Mouse (Mus musculus): ENCODE results near the gene Sppl2b.
A peak's percentile ranks its signal among the peaks of the same experiment; 100 is the strongest.

The Sppl2b gene

DNA sequence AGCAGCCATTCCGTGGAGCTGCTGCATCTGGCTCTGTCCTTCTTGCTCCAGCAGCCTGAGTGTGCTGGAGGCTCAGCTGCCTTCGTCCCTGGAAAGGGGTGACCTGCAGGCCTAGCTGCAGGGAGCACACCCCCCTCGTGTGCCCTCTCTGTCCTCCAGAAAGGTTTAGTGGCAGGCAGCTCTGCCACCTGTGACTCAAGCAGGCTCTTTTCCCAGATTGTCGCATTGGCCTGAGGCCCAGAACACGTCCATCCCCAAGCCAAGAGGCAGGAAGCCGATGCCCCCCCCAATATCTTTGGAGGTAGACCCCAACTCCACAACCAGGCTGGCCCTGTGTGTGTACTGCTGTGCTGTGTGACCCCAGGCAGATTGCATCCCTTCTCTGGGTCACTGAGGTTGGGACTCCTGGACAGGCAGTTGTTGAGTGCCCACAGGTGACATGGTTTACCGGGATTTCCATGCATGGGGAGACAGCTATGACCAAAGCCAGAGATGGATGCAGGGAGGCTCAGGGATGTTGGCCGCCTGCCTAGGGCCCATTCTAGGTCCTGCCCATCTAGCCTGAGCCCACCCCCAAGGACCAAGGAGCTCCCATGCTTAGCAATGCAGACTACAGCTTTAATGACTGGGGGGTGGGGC, 9.9 kb upstream of the Sppl2b start:
- no peak for DNase-seq (ENCODE audit: low spot score)

DNA sequence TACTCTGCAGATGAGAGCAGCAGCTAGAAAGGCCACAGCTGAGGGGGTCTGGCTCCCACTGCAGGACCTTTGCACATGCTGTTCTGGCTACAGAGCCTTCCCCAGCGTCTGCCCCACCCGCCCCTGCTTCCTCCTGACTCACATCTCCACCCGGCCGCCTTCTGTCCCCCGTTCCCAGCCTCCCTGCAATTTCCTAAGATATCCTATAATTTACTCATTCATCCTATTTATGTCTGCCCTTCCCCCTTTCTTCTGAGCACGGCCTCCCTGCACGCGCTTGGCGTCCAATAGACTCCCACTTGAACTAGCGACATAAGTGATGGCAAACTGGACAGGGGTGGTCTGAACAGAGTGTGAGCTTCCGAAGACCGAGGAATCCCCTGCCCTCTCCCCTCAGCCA, 9.3 kb upstream of the Sppl2b start:
- DNase-seq (ENCODE audit: low spot score), result no peak

DNA sequence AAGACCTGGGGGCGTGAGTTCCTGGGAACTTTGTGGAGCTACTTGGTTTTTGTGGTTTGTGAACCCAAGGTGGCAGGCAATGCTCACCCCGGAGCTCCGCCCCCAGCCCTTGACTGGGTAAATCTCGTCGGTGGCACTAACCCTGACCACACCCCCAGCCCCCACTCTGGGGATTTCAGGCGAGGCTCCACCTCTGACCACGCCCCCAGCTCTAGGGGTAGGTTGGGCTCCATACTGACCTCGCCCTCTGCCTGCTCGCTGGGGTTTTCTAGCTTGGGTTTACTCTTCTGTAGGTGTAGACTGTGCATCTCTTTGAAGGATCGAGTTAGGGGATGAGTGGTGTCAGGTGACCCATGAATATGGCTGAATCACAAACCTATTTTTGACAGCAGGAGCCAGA, 6.5 kb upstream of the Sppl2b start:
- peak; percentile 61 for DNase-seq (ENCODE audit: low spot score)

DNA sequence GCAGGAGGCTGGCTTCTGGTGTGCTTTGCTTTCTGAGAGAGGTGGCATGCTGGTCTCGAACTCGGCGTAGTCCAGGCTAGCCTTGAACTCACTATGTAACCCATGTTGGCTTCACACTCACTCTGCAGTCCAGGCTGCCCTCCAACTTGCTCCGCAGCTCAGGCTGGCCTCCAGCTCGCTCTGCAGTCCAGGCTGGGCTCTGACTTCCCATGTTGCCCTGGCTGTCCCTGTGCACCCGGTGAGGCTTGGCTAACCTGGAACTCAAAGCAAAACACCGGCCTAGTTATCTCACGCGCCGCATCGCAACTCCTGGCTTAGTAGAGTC, 636 bp downstream of the Sppl2b start:
- no peak for DNase-seq (ENCODE audit: low spot score)

DNA sequence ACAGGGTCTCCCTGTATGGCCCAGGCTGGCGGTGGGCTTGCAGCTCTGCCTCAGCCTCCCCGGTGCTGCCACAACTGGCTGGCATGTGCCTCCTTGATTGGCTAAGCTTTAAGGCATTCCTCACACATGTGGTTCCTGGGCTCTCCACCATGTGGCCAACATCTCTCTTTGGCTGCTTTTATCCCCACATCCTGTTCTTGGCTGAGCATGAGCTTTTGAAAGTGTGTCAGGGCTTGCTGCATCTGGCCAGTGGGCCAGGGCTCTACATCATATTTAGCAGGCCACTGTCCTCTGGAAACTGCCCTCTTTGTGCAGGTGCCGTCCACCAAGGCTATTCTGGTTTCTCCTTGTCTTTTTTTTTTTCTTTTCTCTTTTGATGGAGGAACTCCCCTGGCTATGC, 1.2 kb downstream of the Sppl2b start:
- DNase-seq (ENCODE audit: low spot score), result no peak

DNA sequence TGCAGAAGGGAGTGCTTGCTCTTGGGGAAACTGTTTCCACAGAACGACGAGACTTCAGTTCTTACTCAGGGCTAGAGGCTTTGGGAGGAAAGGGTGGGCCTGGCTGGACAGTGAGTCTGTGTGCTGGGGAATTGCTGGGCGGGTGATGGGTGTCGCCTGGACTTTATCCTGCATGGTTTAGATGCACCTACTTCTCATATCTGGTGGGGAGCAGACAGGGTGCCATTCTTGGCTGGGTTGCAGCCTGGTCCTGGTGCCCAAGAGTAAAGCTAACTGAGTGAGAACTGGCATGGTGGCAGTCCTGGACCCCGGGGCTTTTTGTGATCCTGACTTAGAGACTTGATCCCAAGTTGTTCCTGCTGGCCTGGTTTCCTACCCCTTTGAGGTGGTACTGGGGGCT, 1.8 kb downstream of the Sppl2b start:
- DNase-seq (ENCODE audit: low spot score), result no peak

DNA sequence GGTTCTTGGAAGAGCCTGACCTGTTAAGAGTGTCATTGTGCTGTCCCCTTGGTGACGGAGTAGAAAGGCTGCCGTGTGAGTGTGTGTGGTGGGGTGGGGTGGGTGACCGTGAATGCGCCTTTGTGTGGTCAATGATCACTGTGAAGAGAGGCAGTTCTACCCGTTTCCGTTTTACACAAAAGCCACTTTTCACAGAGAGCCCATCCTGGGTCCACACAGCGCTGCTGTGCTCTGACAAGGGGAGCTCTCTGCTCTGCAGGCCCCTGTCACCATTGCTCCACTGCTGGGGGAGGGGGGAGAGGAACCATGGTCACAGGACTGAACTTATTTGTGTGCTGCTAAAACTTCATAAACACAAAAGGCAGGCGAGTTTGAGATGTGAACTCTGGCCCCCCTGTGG, 2.3 kb downstream of the Sppl2b start:
- no peak for DNase-seq (ENCODE audit: low spot score)

DNA sequence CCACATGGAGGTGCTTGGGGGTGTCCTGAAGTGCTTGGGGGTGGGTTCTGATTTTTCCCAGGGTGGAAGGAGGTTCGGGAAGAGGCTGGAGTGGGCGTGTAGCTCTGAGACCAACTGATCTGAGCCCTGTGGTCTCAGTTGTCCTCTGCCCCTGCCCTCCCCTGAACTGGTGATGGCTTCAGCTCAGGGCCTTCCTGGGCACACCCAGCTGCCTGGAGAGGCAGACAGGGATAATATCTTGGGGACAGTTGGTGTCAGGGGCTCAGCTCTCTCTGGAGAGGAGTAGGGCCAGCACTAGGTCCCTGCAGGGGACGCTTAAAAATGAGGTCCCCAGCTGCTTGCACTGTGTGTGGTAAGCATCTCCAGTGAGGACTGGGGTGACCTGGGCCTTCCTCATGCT, 2.8 kb downstream of the Sppl2b start:
- no peak for DNase-seq (ENCODE audit: low spot score)

DNA sequence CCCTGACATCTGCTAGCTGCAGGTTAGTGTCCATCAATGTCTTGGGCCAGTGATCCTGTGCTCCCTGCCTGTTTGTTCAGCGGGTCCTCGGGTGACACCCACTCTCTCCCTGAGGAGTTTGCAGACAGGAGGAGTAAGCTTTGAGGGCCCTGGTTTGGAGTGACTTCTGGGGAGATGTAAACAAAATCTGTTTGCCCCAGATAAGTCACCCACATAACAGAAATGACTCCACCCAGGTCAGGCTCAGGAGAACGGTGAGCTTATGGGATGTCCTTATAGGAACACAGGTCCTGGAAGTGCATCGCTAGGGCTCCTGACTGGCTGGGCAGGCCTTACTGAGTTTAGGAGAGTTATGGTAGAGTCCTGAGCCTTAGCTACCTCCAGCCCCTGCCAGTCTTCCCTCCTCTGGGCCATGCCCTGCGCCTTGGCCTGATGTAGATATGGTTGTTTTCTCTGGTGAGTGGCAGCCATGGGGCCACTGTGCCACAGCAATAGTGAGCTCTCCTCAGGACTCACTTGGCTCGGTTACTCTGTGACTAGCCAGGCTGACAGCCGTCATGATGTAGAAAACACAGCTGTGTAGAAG, 3.4 kb downstream of the Sppl2b start:
- no peak for DNase-seq (ENCODE audit: low spot score)

DNA sequence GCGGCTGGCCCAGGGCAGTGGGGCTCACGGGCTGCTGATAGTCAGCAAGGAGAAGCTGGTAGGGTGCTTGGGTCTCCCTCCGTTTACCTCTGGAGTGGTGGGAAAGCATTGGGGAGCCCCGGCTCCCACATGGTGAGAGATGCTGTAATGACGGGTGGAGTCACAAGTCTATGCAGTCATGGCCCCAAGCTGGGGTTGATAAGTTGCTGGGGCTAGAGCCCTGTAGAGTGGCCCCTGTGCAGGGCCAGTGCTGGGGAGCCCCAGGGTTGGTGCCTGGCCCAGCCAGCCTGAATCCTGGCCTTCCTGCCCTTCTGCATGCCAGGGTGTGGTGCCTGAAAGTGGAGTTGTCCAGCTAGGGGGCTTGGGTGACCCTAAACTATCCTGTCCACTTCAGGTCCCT, 7.2 kb downstream of the Sppl2b start:
- no peak for DNase-seq (ENCODE audit: low spot score)

DNA sequence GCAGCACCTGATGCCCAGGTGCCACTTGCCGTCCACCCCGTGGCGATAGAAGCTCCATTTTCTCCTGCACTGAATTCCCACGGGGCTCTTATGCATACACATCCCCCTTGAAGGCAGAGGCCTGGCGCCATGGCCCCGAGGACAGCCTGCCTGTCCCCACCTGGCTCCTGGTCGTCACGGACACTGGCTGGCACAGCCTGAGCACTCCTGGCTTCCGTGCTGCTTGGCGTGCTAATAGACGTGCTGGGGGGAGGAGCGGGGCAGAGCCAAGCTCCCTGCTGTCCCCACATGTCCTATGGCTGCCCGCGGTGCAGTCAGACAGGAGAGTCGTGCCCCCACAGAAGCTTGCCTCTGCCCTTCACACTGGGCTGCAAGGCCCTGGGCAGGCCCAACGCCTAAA, 9.4 kb downstream of the Sppl2b start:
- no peak for DNase-seq (ENCODE audit: low spot score)

DNA sequence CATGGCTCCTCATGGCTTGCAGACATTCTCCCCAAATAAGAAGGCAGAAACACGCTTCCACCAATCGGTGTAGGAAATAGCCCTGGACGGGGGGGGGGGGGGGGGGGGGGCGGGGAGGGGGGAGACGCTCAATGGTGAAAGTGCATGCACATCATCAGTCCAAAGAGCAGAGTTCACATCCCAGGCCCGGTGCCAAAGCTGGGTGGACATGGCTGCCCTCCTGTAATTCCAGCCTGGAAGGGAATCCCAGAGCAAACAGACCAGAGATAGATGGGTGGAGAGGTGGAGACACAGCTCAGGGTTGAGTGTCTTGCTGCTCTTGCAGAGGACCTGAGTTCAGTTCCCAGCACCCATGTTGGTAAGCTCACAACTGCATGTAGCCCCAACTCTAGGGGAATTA, 15.9 kb downstream of the Sppl2b start:
- no peak for DNase-seq (ENCODE audit: low spot score)

DNA sequence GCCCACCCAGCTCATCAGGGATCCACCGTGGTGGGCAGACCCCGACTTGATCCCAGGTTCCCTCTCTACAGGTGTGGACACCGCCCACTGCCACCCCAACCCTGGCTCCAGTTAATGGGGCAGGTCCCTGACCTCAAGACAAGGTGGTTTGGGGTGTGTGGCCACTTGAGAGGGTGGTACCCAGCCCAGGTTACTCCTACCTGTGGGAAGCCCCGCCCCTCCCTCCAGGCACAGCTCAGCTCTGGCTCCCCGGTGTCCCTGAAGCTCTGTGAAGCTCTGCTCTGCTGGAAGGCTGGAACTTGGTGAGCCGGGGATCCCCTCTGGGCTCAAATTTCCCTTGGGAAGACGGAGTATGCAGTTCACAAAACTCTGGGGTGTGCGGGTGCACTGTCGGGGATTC, 16.5 kb downstream of the Sppl2b start, which contains the start of gene Tmprss9:
Gene Tmprss9 (plus strand): TSS at position 268 of the 400 bp plus-strand sequence.
- no peak for DNase-seq (ENCODE audit: low spot score)

DNA sequence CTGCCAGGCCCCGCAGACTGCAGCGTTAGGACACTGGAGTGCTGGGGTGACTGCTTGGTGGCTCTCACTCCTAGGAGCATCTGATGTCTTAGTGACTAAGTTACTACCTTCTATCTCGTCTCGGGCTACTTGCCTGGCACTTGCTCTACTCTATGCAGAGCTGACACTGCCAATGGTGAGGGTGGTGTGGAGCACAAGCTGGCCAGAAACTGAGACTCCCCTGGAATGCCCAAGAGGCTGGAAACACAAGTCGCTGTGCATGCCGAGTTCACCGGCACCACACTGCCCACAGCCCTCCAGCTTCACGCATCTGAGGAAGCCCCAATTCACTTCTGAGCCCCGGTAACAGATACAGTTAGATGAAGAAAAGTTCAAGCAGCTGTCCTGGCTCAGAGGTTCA, 19.0 kb downstream of the Sppl2b start:
- DNase-seq (ENCODE audit: low spot score), result no peak

DNA sequence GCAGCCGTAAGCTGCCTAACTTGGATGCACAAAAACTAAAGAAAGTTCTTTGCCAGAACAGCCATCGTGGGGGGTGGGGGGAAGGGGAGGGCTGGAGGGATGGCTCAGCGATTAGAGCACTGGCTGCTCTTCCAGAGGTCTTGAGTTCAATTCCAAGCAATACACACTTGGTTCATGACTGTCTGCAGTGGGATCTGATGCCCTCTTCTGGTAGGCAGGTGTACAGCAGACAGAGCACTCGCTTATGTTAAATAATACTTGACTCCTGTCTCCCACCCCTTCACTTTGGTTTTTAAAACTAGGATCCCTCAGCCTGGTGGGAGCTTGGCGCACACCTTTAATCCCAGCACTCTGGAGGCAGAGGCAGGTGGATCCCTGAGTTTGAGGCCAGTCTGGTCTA, 21.0 kb downstream of the Sppl2b start:
- DNase-seq (ENCODE audit: low spot score), result peak; percentile 56

DNA sequence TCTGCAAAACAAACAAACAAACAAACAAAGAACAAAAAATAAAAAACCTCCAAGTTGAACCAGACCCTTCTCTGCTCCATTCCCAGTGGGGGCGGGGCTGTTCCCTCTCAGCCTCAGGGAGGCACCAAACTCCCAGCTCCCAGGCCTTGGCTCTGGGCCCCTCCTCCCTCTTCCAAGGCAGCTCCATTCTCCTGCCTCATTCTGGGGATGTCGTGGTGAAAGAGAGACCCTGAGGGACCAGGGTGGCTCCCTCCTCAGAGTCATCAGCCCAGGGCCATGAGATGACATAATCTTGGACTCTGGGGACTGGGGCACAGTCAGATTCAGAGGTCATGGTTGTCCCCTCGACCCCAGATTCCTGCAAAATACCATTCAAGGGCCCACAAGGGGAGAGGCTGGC, 21.5 kb downstream of the Sppl2b start:
- no peak for DNase-seq (ENCODE audit: low spot score)

DNA sequence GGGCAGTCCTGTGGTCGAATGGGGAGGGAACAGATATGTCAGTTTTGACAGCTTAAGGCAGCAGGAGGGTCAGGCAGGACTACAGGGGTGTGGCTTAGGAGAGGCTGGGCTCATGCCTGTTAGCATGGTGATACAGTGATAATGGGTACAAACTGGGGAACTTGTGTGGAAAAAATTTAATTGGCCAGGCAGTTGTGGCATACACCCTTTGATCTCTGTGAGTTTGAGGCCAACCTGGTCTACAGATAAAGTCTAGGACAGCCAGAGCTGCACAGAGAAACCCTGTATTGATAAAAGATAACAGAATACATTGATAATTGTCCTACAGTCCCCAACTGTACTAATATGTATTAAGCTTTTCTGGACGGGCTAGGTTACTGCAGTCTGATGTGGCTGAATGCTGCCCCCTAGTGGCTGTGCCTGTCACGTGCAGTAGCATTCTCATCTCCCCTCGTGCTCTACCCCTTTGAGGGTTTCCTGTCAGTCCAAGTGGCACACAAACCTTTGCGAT, 25.1 kb downstream of the Sppl2b start:
- DNase-seq (ENCODE audit: low spot score), result peak; percentile 70

DNA sequence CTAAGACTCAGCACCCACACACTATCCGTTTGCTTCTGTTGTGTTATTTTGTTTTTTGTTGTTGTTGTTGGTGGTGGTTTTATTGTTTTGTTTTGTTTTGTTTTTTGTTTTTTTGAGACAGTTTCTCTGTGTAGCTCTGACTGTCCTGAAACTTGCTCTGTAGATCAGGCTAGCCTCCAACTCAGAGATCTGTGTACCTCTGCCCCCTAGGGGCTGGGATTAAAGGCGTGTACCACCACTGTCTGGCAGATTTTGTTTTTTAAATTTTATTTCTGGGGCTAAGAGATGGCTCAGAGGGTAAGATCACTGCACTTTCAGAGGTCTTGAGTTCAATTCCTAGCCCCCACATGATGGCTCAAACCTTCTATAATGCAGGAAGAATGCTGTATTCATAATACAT, 25.8 kb downstream of the Sppl2b start:
- no peak for DNase-seq (ENCODE audit: low spot score)

DNA sequence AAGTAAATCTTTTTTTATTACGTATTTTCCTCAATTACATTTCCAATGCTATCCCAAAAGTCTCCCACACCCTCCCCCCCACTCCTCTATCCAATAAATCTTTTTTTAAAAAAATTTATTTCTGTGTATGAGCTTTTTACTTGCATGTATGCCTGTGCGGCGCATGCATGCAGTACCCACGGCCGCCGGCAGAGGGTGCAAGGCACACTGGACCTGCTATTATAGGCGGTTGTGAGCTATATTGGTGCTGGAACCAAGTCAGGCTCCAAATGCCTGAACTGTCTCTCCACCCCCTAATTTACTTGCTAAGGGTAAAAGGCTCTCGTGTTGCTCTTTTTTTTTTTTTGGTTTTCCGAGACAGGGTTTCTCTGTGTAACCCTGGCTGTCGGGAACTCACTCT, 26.2 kb downstream of the Sppl2b start:
- DNase-seq (ENCODE audit: low spot score), result peak; percentile 69

DNA sequence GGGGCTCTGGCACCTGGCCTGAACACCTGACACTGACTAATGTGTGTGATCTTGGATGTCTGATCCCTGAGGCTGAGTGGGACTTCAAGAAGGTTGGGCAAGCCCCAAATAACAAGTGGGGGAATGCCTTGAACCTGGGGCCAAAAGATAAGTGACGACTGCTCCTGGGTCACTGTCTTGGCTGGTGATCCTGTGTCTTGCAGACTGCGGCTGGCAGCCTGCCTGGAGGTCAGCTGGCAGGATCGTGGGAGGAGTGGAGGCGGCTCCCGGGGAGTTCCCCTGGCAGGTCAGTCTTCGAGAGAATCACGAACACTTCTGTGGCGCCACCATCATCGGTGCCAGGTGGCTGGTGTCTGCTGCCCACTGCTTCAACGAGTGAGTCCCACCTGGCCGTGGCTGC, 32.1 kb downstream of the Sppl2b start:
- DNase-seq (ENCODE audit: low spot score), result peak; percentile 33

DNA sequence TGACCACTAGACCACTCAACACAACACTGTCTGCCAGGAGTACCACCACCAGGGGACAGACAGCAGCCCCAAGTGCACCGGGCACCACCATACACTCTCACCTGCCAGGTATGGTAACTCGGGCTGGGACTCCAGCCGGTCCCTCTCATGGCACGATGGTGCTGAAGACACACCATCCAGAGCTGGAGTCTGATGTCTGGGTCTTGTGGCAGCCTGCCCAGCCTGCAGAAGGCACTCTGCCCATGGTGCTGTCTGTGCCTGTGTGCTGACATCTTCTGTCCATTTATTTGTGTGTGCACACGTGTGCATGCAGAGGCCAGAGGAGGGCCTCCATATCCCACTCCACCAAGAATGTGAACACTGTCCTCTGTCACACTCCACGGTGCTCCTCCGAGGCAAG, 40.0 kb downstream of the Sppl2b start:
- no peak for DNase-seq (ENCODE audit: low spot score)

DNA sequence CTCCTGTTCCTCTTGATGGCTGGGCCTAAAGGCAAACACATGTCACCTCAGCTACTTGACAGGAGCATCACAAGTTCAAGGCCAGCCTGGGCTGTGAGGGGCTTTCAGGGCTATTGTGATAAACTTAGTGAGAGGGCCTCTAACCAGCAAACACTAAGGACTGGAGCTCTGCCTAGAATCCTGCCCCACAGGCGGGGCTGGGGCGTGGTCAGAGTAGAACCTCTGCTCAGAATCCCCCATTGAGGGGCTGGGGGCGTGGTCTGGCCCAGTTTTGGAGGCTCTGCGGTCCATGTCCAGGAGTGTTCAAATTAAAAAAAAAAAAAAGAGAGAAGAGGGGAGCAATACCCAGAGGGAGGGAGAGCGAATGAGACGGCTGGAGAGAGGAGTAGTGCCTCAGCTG, 40.6 kb downstream of the Sppl2b start:
- no peak for DNase-seq (ENCODE audit: low spot score)

DNA sequence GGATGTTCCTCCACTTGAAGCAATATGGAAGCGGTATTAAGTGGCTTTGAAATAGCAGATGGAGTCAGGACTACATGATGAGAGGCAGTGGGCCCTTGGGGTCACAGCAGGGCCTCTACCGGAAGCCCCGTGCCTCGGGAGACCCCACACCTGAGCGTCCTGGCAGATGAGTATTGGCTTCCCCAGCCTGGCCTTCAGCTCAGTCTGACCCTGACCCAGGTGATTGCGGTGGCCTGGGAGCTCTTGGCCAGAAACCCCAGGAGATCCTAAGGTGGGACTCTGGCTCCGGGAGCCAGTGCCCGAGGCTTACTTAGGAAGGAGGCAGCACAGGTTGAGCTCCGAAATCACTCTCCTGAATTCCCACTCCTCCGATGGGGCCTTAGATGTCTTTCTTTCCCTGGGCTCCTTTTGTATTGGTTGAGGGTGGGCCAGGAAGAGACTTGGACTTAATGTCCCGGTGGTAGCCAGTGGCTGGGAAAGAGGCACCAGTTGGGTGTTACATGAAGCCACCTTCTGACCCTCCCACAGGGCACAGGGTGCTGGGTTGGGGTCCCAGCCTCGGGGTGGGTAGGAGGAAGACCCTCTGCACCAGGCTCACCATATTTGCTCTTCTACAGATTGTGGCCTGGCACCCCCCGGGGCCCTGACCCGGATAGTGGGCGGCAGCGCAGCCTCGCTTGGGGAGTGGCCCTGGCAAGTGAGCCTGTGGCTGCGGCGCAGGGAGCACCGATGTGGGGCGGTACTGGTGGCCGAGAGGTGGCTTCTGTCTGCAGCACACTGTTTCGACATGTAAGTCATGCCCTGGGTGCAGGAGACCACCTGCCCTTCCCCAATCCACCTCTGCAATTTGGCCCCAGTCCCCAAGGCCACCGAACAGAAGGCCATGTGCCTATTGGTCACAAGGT, 41.8 kb downstream of the Sppl2b start:
- DNase-seq (ENCODE audit: low spot score), result no peak
